In the genomic region with DNA sequence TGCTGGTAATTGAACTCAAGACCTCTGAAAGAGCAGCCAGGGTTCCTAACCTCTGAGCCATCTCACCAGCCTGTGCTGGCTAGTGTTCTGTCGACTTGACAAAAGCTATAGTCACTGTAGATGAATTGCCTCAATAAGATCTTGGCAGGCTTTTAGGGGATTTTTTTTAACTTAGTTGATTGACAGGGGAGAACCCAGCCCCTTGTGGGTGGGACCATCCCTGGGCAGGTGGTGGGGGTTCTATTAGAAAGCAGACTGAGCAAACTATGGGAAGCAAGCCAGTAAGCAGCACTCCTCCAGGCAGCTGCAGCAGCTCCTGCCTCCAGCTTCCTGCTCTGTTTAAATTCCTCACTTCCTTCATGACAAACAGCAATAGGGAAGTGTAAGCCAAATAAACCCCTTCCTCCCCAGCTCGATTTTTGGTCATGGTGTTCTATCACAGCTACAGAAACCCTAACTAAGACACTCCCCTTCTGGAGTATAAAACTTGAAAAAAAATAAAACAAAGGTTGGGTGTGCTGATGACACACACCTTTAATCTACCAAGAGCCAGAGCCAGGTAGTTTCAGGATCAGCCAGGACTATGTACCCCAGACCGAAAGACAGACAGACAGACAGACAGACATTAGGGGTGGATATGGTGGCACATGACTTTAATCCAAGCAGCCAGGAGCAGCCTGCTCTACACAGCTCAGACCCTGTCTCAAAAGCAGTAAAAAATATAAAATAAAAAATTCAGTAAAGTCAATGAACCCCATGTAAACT, we compare ENCODE assay signal across 8 mouse cellular contexts. TPM values are rescaled to one million over a fixed set of nuclear protein-coding genes. Genes with fewer than 3 reads are reported as not detected.
A peak's percentile ranks its signal among the peaks of the same experiment; 100 is the strongest.
DNase-seq lines count a peak whose midpoint lies in the region; ATAC-seq lines count a peak whose summit lies in the region.

No protein-coding gene starts in this region.

- peak overlapping the region; percentile 4 to 52; a peak in 1 of 4 replicates for H3K27ac ChIP-seq in heart, embryonic 14.5 days (replicated peaks in 1 of 2; ENCODE audit: control insufficient read depth in 1 of 2, insufficient read depth in 1 of 2, low read depth in 2 of 2, low read length in 2 of 2)
- H3K27ac ChIP-seq in neural tube, embryonic 15.5 days (replicated peaks) = no peak overlapping the region

- H3K4me1 ChIP-seq in heart, embryonic 14.5 days (ENCODE audit: control insufficient read depth in 2 of 2, insufficient read depth in 2 of 2, low read length in 2 of 2) = peaks cover 0 to 6% of the 10 kb centered on the region in 2 experiments; a peak in 3 of 4 replicates
- H3K4me1 ChIP-seq in neural tube, embryonic 15.5 days = no peaks in the 10 kb centered on the region

- H3K9me3 ChIP-seq in heart, embryonic 14.5 days (ENCODE audit: control insufficient read depth, low read length) = peaks cover 6% of the 10 kb centered on the region; the same call in 1 of the 2 replicates
- H3K9me3 ChIP-seq in neural tube, embryonic 15.5 days (replicated peaks) = no peaks in the 10 kb centered on the region; the same call in 1 of the 2 replicates

- no peak overlapping the region for H3K4me3 ChIP-seq in heart, embryonic 14.5 days (ENCODE audit: control insufficient read depth in 1 of 2, insufficient read depth in 1 of 2, low read depth in 1 of 2, low read length in 2 of 2)
- H3K4me3 ChIP-seq in neural tube, embryonic 15.5 days (replicated peaks) = no peak overlapping the region

- intact Hi-C loops in left cerebral cortex, postnatal 14 days (cut with DNase I) = no loop called here

- ATAC-seq in heart, embryonic 14.5 days (ENCODE audit: insufficient number of reproducible peaks, insufficient read depth, low FRiP score, low read depth) = peak; percentile 77; the same call in 1 of the 2 replicates
- ATAC-seq in neural tube, embryonic 15.5 days (ENCODE audit: low FRiP score) = peak; percentile 65
- ATAC-seq in erythroblast, adult 5-6 weeks (replicated peaks; ENCODE audit: low FRiP score, poor library complexity, severe bottlenecking) = no peak

- no peaks in the 10 kb centered on the region for H3K27me3 ChIP-seq in heart, embryonic 14.5 days (ENCODE audit: control insufficient read depth, insufficient read depth, low read length)
- no peaks in the 10 kb centered on the region for H3K27me3 ChIP-seq in neural tube, embryonic 15.5 days (replicated peaks)

- WGBS in heart, embryonic 14.5 days = 67% methylated on average over 3 of the region's 3 CpGs
- 68% methylated on average over 3 of the region's 3 CpGs for WGBS in neural tube, embryonic 15.5 days

- peaks cover 31% of the 10 kb centered on the region for H3K36me3 ChIP-seq in heart, embryonic 14.5 days (ENCODE audit: control insufficient read depth, insufficient read depth, low read length)
- H3K36me3 ChIP-seq in neural tube, embryonic 15.5 days = peaks cover 8% of the 10 kb centered on the region; the same call in 1 of the 2 replicates

- DNase-seq in left cerebral cortex, postnatal 14 days (ENCODE audit: low spot score in 2 of 2) = peak; percentile 19 to 20
- DNase-seq in left cerebral cortex, adult 11 months (ENCODE audit: low spot score) = no peak
- DNase-seq in adrenal gland, postnatal 25 days = peak; percentile 28
- DNase-seq in kidney, postnatal 36 days = peak; percentile 32 to 46
- DNase-seq in embryo, embryonic 9.5 days (ENCODE audit: extremely low spot score) = no peak

- no peak overlapping the region for H3K4me2 ChIP-seq in heart, embryonic 14.5 days (ENCODE audit: low read length)
- H3K4me2 ChIP-seq in neural tube, embryonic 15.5 days = no peak overlapping the region

- H3K9ac ChIP-seq in heart, embryonic 14.5 days (ENCODE audit: low read length) = no peak overlapping the region
- no peak overlapping the region for H3K9ac ChIP-seq in neural tube, embryonic 15.5 days (replicated peaks)

RNA-seq across cellular contexts. Expression of a gene that starts 13.6 kb away (rescaled TPM):
- total RNA-seq in left cerebral cortex, postnatal 14 days (2021) = 10 to 100 TPM; 25.5 to 26.1 TPM
- 84.4 and 88.0 TPM in 2 replicates for total RNA-seq in adrenal gland, postnatal 25 days (2021)
- 60.7 and 62.8 TPM in 2 replicates for polyA plus RNA-seq in heart, embryonic 14.5 days (2014; fragmentation: Nextera tagmentation; extraction: Ambion mirVana)
- polyA plus RNA-seq in neural tube, embryonic 15.5 days (2015; fragmentation: Nextera tagmentation; extraction: Ambion mirVana) = 30.0 and 42.4 TPM in 2 replicates
- total RNA-seq in erythroblast, adult 5-6 weeks (2015; ENCODE audit: low replicate concordance) = 20.9 and 24.0 TPM in 2 replicates
- 65.4 and 81.5 TPM in 2 replicates for total RNA-seq in erythroblast, adult 5-6 weeks (2017; ENCODE audit: low replicate concordance)

Comparison
In these comparisons a context has a peak if more than half of its experiments do, and no peak if none do; other contexts are left out.
1. DNase-seq: peak in left cerebral cortex, postnatal 14 days (2 of 2), adrenal gland, postnatal 25 days (single experiment) and kidney, postnatal 36 days (2 of 2); none in left cerebral cortex, adult 11 months (single experiment) and embryo, embryonic 9.5 days (single experiment).